Mouse (Mus musculus): ENCODE data around the gene Il9. TPM values are rescaled to one million over a fixed set of nuclear protein-coding genes. Genes with fewer than 3 reads are reported as not detected.

Il9 gene
- polyA plus RNA-seq, 1 experiment from 2014 or later, result not detected

GRCm38 (mm10) chr13:56506871-56507496 lies 24.9 kb upstream of the Il9 start:
- Histone ChIP-seq H3K4me1 (no peaks in the 10 kb centered on the region), H3K36me3 (no peaks in the 10 kb centered on the region), H3K4me2 (no peak overlapping the region), H3K27me3 (no peaks in the 10 kb centered on the region), H3K27ac (no peak overlapping the region), H3K9ac (no peak overlapping the region), H3K9me3 (peaks cover 4% of the 10 kb centered on the region; the same call in 1 of the 2 replicates), H3K4me3 (no peak overlapping the region)
- ATAC-seq (ENCODE audit: insufficient number of reproducible peaks, insufficient read depth, low FRiP score, low TSS enrichment, low read depth), result no peak
- WGBS, result 64% methylated on average over 6 of the region's 6 CpGs

- Histone ChIP-seq H3K27ac (no peak overlapping the region), H3K36me3 (no peaks in the 10 kb centered on the region), H3K4me1 (no peaks in the 10 kb centered on the region), H3K4me2 (no peak overlapping the region), H3K4me3 (no peak overlapping the region), H3K27me3 (no peaks in the 10 kb centered on the region), H3K9me3 (0 out of 2 replicates have a peak, but pooled peaks cover 4% of the 10 kb centered on the region), H3K9ac (no peak overlapping the region)
- ATAC-seq (ENCODE audit: insufficient number of reproducible peaks, insufficient read depth, low FRiP score, low TSS enrichment, low read depth), result no peak
- 64% methylated on average over 6 of the region's 6 CpGs for WGBS
Measured at GRCm38 (mm10) chr13:56501866-56502420, 19.9 kb upstream of the Il9 start.

- no peaks in the 10 kb centered on the region for H3K4me1 ChIP-seq
- no peak overlapping the region for H3K27ac ChIP-seq
- no peak overlapping the region for H3K9ac ChIP-seq
- 88% methylated on average over 8 of the region's 8 CpGs for WGBS
- 0 out of 2 replicates have a peak, but pooled peaks cover 4% of the 10 kb centered on the region for H3K9me3 ChIP-seq
- no peak for ATAC-seq (ENCODE audit: insufficient number of reproducible peaks, insufficient read depth, low FRiP score, low TSS enrichment, low read depth)
- H3K4me3 ChIP-seq, result no peak overlapping the region
- no peaks in the 10 kb centered on the region for H3K27me3 ChIP-seq
- H3K36me3 ChIP-seq, result no peaks in the 10 kb centered on the region
- H3K4me2 ChIP-seq, result no peak overlapping the region
Measured at GRCm38 (mm10) chr13:56500636-56501035, 18.6 kb upstream of the Il9 start.

- no peak overlapping the region for H3K27ac ChIP-seq
- no peak overlapping the region for H3K9ac ChIP-seq
- no peaks in the 10 kb centered on the region for H3K4me1 ChIP-seq
- ATAC-seq (ENCODE audit: insufficient number of reproducible peaks, insufficient read depth, low FRiP score, low TSS enrichment, low read depth), result no peak
- 79% methylated on average over 3 of the region's 3 CpGs for WGBS
- H3K27me3 ChIP-seq, result no peaks in the 10 kb centered on the region
- H3K36me3 ChIP-seq, result no peaks in the 10 kb centered on the region
- 0 out of 2 replicates have a peak, but pooled peaks cover 4% of the 10 kb centered on the region for H3K9me3 ChIP-seq
- H3K4me3 ChIP-seq, result no peak overlapping the region
- H3K4me2 ChIP-seq, result no peak overlapping the region
Measured at GRCm38 (mm10) chr13:56500132-56500531, 18.1 kb upstream of the Il9 start.

- 66% methylated on average over 3 of the region's 3 CpGs for WGBS
- Histone ChIP-seq H3K36me3 (no peaks in the 10 kb centered on the region), H3K4me3 (no peak overlapping the region), H3K4me1 (no peaks in the 10 kb centered on the region), H3K4me2 (no peak overlapping the region), H3K27me3 (no peaks in the 10 kb centered on the region), H3K9ac (no peak overlapping the region), H3K27ac (no peak overlapping the region), H3K9me3 (peaks cover 4% of the 10 kb centered on the region; the same call in 1 of the 2 replicates)
- no peak for ATAC-seq (ENCODE audit: insufficient number of reproducible peaks, insufficient read depth, low FRiP score, low TSS enrichment, low read depth)
Measured at GRCm38 (mm10) chr13:56494440-56494839, 12.4 kb upstream of the Il9 start.

GRCm38 (mm10) chr13:56488012-56488411 lies 6.0 kb upstream of the Il9 start:
- Histone ChIP-seq H3K4me2 (no peak overlapping the region), H3K4me3 (no peak overlapping the region), H3K4me1 (no peaks in the 10 kb centered on the region), H3K9ac (no peak overlapping the region), H3K9me3 (no peaks in the 10 kb centered on the region; the same call in 1 of the 2 replicates), H3K27me3 (no peaks in the 10 kb centered on the region), H3K27ac (no peak overlapping the region), H3K36me3 (no peaks in the 10 kb centered on the region)
- 58% methylated on average over 5 of the region's 5 CpGs for WGBS
- ATAC-seq (ENCODE audit: insufficient number of reproducible peaks, insufficient read depth, low FRiP score, low TSS enrichment, low read depth), result no peak

- WGBS, result 80% methylated on average over 6 of the region's 6 CpGs
- H3K4me3 ChIP-seq, result no peak overlapping the region
- no peaks in the 10 kb centered on the region for H3K36me3 ChIP-seq
- H3K9me3 ChIP-seq, result no peaks in the 10 kb centered on the region
- no peaks in the 10 kb centered on the region; the same call in 1 of the 2 replicates for H3K27me3 ChIP-seq
- H3K9ac ChIP-seq, result no peak overlapping the region
- no peak for ATAC-seq (ENCODE audit: insufficient number of reproducible peaks, insufficient read depth, low FRiP score, low TSS enrichment, low read depth)
- no peak overlapping the region for H3K27ac ChIP-seq
- H3K4me2 ChIP-seq, result no peak overlapping the region
- peaks cover 8% of the 10 kb centered on the region; the same call in 1 of the 2 replicates for H3K4me1 ChIP-seq
Measured at GRCm38 (mm10) chr13:56478027-56478426, 4.0 kb downstream of the Il9 start.

GRCm38 (mm10) chr13:56477271-56477670 lies 4.8 kb downstream of the Il9 start:
- no peak overlapping the region for H3K4me3 ChIP-seq
- no peaks in the 10 kb centered on the region; the same call in 1 of the 2 replicates for H3K27me3 ChIP-seq
- no peaks in the 10 kb centered on the region for H3K36me3 ChIP-seq
- H3K4me2 ChIP-seq, result no peak overlapping the region
- ATAC-seq (ENCODE audit: insufficient number of reproducible peaks, insufficient read depth, low FRiP score, low TSS enrichment, low read depth), result no peak
- no peaks in the 10 kb centered on the region for H3K9me3 ChIP-seq
- no peak overlapping the region for H3K27ac ChIP-seq
- H3K4me1 ChIP-seq, result peaks cover 8% of the 10 kb centered on the region; the same call in 1 of the 2 replicates
- WGBS, result 18% methylated on average over 6 of the region's 6 CpGs
- H3K9ac ChIP-seq, result no peak overlapping the region

GRCm38 (mm10) chr13:56476790-56477189 lies 5.3 kb downstream of the Il9 start:
- H3K4me1 ChIP-seq, result peaks cover 8% of the 10 kb centered on the region; the same call in 1 of the 2 replicates
- H3K9ac ChIP-seq, result no peak overlapping the region
- no peak overlapping the region for H3K27ac ChIP-seq
- H3K4me3 ChIP-seq, result no peak overlapping the region
- 40% methylated on average over 5 of the region's 5 CpGs for WGBS
- H3K4me2 ChIP-seq, result no peak overlapping the region
- H3K27me3 ChIP-seq, result no peaks in the 10 kb centered on the region; the same call in 1 of the 2 replicates
- no peaks in the 10 kb centered on the region for H3K36me3 ChIP-seq
- ATAC-seq (ENCODE audit: insufficient number of reproducible peaks, insufficient read depth, low FRiP score, low TSS enrichment, low read depth), result no peak
- no peaks in the 10 kb centered on the region for H3K9me3 ChIP-seq

GRCm38 (mm10) chr13:56475363-56475762 lies 6.7 kb downstream of the Il9 start:
- no peaks in the 10 kb centered on the region for H3K9me3 ChIP-seq
- H3K4me1 ChIP-seq, result peaks cover 8% of the 10 kb centered on the region; the same call in 1 of the 2 replicates
- H3K4me3 ChIP-seq, result no peak overlapping the region
- no peak overlapping the region for H3K4me2 ChIP-seq
- H3K27me3 ChIP-seq, result no peaks in the 10 kb centered on the region; the same call in 1 of the 2 replicates
- no peaks in the 10 kb centered on the region for H3K36me3 ChIP-seq
- 28% methylated on average over 4 of the region's 4 CpGs for WGBS
- no peak overlapping the region for H3K27ac ChIP-seq
- no peak for ATAC-seq (ENCODE audit: insufficient number of reproducible peaks, insufficient read depth, low FRiP score, low TSS enrichment, low read depth)
- no peak overlapping the region for H3K9ac ChIP-seq

GRCm38 (mm10) chr13:56472661-56473060 lies 9.4 kb downstream of the Il9 start:
- no peak overlapping the region for H3K4me2 ChIP-seq

GRCm38 (mm10) chr13:56471951-56472350 lies 10.1 kb downstream of the Il9 start:
- Histone ChIP-seq H3K36me3 (no peaks in the 10 kb centered on the region), H3K4me1 (peaks cover 4% of the 10 kb centered on the region; the same call in 1 of the 2 replicates), H3K9me3 (no peaks in the 10 kb centered on the region), H3K9ac (no peak overlapping the region), H3K4me3 (no peak overlapping the region), H3K4me2 (no peak overlapping the region), H3K27me3 (no peaks in the 10 kb centered on the region; the same call in 1 of the 2 replicates), H3K27ac (no peak overlapping the region)
- WGBS, result 69% methylated on average over 9 of the region's 9 CpGs
- no peak for ATAC-seq (ENCODE audit: insufficient number of reproducible peaks, insufficient read depth, low FRiP score, low TSS enrichment, low read depth)

More at GRCm38 (mm10) chr13:56472661-56473060, 9.4 kb downstream of the Il9 start:
- Histone ChIP-seq H3K9ac (no peak overlapping the region), H3K27me3 (no peaks in the 10 kb centered on the region; the same call in 1 of the 2 replicates), H3K36me3 (no peaks in the 10 kb centered on the region), H3K27ac (no peak overlapping the region), H3K9me3 (no peaks in the 10 kb centered on the region), H3K4me3 (no peak overlapping the region), H3K4me1 (peaks cover 8% of the 10 kb centered on the region; the same call in 1 of the 2 replicates)
- WGBS, result 86% methylated on average over 9 of the region's 9 CpGs
- ATAC-seq (ENCODE audit: insufficient number of reproducible peaks, insufficient read depth, low FRiP score, low TSS enrichment, low read depth), result no peak

Measured in embryonic facial prominence, embryonic 13.5 days (tissue).